Mouse (Mus musculus): ENCODE measurements at regions not wholly inside any gene's neighbourhood (a gene's known extent, or its start where the extent isn't known, plus 50 kb on each side); places are given as distances from the start of the nearest gene placed in this dataset.

DNA sequence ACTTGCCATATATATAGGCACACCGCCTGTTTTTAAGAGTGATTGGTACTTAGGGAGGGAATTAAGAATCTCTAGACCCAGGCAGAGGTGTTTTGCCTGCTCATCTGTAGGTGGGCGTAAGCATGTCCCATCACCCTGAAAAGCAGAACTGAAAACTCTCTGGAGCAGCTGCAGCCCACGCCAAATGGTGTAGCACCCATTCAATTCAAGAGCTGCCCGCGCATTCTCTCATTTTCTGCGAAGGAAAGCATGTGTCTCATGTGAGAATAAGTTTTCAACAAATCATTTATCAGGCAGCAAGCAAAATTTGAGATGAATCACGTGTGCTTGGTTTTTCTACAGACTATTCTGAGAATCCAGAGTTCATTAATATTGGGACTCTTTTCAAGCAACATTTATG lies 252.7 kb downstream of the Ptprc start:
- no peak for TF ChIP-seq MXI1 (IDR thresholded peaks at IDR 0.05; ENCODE audit: low read depth, low read length)
- no peak for TF ChIP-seq ELF1 (IDR thresholded peaks at IDR 0.05; ENCODE audit: low read depth, low read length)
- no peak for TF ChIP-seq UBTF (IDR thresholded peaks at IDR 0.05; ENCODE audit: borderline replicate concordance, insufficient read depth, low read depth, low read length)
- TF ChIP-seq GABPA (IDR thresholded peaks at IDR 0.05; ENCODE audit: low read depth, low read length): no peak
- TF ChIP-seq MAFK (IDR thresholded peaks at IDR 0.05; ENCODE audit: borderline replicate concordance, low read depth, low read length): no peak
- TF ChIP-seq MEF2A (IDR thresholded peaks at IDR 0.05; ENCODE audit: extremely low read depth, insufficient replicate concordance, low read depth, low read length, poor library complexity, severe bottlenecking): no peak
- TF ChIP-seq POLR2A (IDR thresholded peaks at IDR 0.05; ENCODE audit: control insufficient read depth in 1 of 2, insufficient read depth in 1 of 2, low read depth in 1 of 2, low read length in 2 of 2, poor library complexity in 1 of 2): no peak
- no peak for TF ChIP-seq TBP (IDR thresholded peaks at IDR 0.05; ENCODE audit: low read depth, low read length)
- TF ChIP-seq NRF1 (IDR thresholded peaks at IDR 0.05; ENCODE audit: insufficient read depth, low read depth, low read length, poor library complexity, severe bottlenecking): no peak
- no peak for TF ChIP-seq CHD1 (IDR thresholded peaks at IDR 0.05; ENCODE audit: low read depth, low read length)
- no peak for TF ChIP-seq NELFE (IDR thresholded peaks at IDR 0.05; ENCODE audit: low read depth, low read length)
- TF ChIP-seq CHD2 (IDR thresholded peaks at IDR 0.05; ENCODE audit: low read length): no peak
- Histone ChIP-seq H3K79me2 (ENCODE audit: control insufficient read depth, insufficient read depth, low read length, poor library complexity) (no peaks in the 10 kb centered on the region), H3K36me3 (ENCODE audit: control insufficient read depth in 1 of 2, insufficient read depth in 2 of 2, low read length in 2 of 2) (no peaks in the 10 kb centered on the region), H3K9ac (ENCODE audit: control insufficient read depth, low read depth, low read length, poor library complexity, severe bottlenecking) (no peak overlapping the region), H3K27ac (ENCODE audit: control insufficient read depth, low read depth, low read length) (no peak overlapping the region), H3K4me3 (ENCODE audit: control insufficient read depth in 1 of 2, insufficient read depth in 1 of 2, low read depth in 2 of 2, low read length in 2 of 2) (no peak overlapping the region), H3K9me3 (replicated peaks; ENCODE audit: insufficient read depth, low read length) (no peaks in the 10 kb centered on the region), H3K4me1 (ENCODE audit: control insufficient read depth in 1 of 2, insufficient read depth in 2 of 2, low read length in 2 of 2) (no peaks in the 10 kb centered on the region), H3K27me3 (ENCODE audit: control insufficient read depth in 1 of 2, insufficient read depth in 2 of 2, low read length in 2 of 2) (no peaks in the 10 kb centered on the region)
- no peak for DNase-seq (ENCODE audit: low read depth, low spot score)

DNA sequence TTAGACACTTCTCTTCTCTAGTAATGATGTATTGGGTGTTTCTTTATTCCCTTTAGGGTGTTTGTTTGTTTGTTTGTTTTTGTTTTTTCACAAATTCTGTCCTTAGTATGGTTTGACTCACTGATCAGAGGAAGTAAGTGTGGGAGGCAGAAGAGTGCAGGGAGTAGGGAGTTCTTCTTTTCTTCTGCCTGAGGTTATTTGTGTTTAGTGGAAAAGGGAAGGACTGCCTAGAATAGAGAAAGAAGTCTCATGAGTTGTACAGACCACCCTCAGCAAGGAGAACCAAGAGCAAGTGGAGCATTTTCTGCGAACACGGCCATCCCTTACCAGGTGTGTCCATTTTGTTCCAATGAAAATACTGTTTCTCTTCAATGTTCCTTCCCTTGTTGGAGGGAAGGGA lies 253.9 kb downstream of the Ptprc start:
- no peak for DNase-seq (ENCODE audit: low read depth, low spot score)
- no peaks in the 10 kb centered on the region for H3K9me3 ChIP-seq (replicated peaks; ENCODE audit: insufficient read depth, low read length)
- TF ChIP-seq MXI1 (IDR thresholded peaks at IDR 0.05; ENCODE audit: low read depth, low read length): no peak
- TF ChIP-seq MEF2A (IDR thresholded peaks at IDR 0.05; ENCODE audit: extremely low read depth, insufficient replicate concordance, low read depth, low read length, poor library complexity, severe bottlenecking): no peak
- TF ChIP-seq NRF1 (IDR thresholded peaks at IDR 0.05; ENCODE audit: insufficient read depth, low read depth, low read length, poor library complexity, severe bottlenecking): no peak
- TF ChIP-seq GATA1 (IDR thresholded peaks at IDR 0.05; ENCODE audit: low read depth, low read length): no peak
- TF ChIP-seq ELF1 (IDR thresholded peaks at IDR 0.05; ENCODE audit: low read depth, low read length): no peak
- no peak for TF ChIP-seq EP300 (IDR thresholded peaks at IDR 0.05; ENCODE audit: low read depth in 1 of 2, low read length in 2 of 2)
- TF ChIP-seq MAZ (IDR thresholded peaks at IDR 0.05; ENCODE audit: low read depth, low read length): no peak
- TF ChIP-seq POLR2A (IDR thresholded peaks at IDR 0.05; ENCODE audit: control insufficient read depth in 1 of 2, insufficient read depth in 1 of 2, low read depth in 1 of 2, low read length in 2 of 2, poor library complexity in 1 of 2): no peak
- TF ChIP-seq MAFK (IDR thresholded peaks at IDR 0.05; ENCODE audit: borderline replicate concordance, low read depth, low read length): no peak
- TF ChIP-seq SIN3A (IDR thresholded peaks at IDR 0.05; ENCODE audit: low read length): no peak
- no peak for TF ChIP-seq ETS1 (IDR thresholded peaks at IDR 0.05; ENCODE audit: low read depth, low read length)
- TF ChIP-seq POLR2AphosphoS5 (IDR thresholded peaks at IDR 0.05; ENCODE audit: borderline replicate concordance, low read depth, low read length): no peak
- no peak for TF ChIP-seq ZNF384 (IDR thresholded peaks at IDR 0.05; ENCODE audit: low read depth, low read length)
- no peak for TF ChIP-seq POLR2AphosphoS2 (IDR thresholded peaks at IDR 0.05; ENCODE audit: low read length)
- no peak for TF ChIP-seq UBTF (IDR thresholded peaks at IDR 0.05; ENCODE audit: borderline replicate concordance, insufficient read depth, low read depth, low read length)
- no peak for TF ChIP-seq CHD1 (IDR thresholded peaks at IDR 0.05; ENCODE audit: low read depth, low read length)
- TF ChIP-seq KAT2A (conservative IDR thresholded peaks at IDR 0.05; ENCODE audit: low read depth, low read length): no peak
- H3K4me1 ChIP-seq (ENCODE audit: control insufficient read depth in 1 of 2, insufficient read depth in 2 of 2, low read length in 2 of 2): no peaks in the 10 kb centered on the region
- H3K27ac ChIP-seq (ENCODE audit: control insufficient read depth, low read depth, low read length): no peak overlapping the region
- H3K79me2 ChIP-seq (ENCODE audit: control insufficient read depth, insufficient read depth, low read length, poor library complexity): no peaks in the 10 kb centered on the region
- H3K27me3 ChIP-seq (ENCODE audit: control insufficient read depth in 1 of 2, insufficient read depth in 2 of 2, low read length in 2 of 2): no peaks in the 10 kb centered on the region
- H3K36me3 ChIP-seq (ENCODE audit: control insufficient read depth in 1 of 2, insufficient read depth in 2 of 2, low read length in 2 of 2): no peaks in the 10 kb centered on the region
- H3K4me3 ChIP-seq (ENCODE audit: control insufficient read depth in 1 of 2, insufficient read depth in 1 of 2, low read depth in 2 of 2, low read length in 2 of 2): no peak overlapping the region
- no peak overlapping the region for H3K9ac ChIP-seq (ENCODE audit: control insufficient read depth, low read depth, low read length, poor library complexity, severe bottlenecking)

All from MEL (cell line).